Mouse (Mus musculus): ENCODE measurements around the gene Ubxn10.

DNA sequence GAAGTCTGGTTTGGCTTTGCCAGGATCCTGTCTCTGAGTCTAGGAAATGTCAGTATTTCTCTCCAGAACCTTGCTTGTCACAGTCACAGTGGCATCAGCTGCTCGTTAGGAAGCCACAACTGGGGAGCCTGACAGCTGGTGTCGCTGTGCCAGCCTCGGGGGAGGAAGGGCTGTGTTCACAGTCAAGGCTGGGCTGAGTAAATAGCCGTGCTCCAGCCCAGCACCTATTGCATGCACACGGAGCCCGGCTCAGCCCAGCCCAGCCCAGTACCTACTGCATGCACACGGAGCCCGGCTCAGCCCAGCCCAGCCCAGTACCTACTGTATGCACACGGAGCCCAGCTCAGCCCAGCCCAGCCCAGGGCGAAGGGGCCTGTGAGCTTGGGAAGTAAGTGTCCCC, 10.9 kb upstream of the Ubxn10 start:
- no peak for TF ChIP-seq POLR2A (IDR thresholded peaks at IDR 0.05; ENCODE audit: insufficient read depth, low read length)
- TF ChIP-seq EP300 (IDR thresholded peaks at IDR 0.05; ENCODE audit: insufficient read depth, low read depth, low read length) = no peak
- TF ChIP-seq CTCF (IDR thresholded peaks at IDR 0.05; ENCODE audit: low read depth, low read length) = no peak

Measured in ES-Bruce4 (cell line).